Mouse (Mus musculus) ES-Bruce4 (cell line): Measurements from ENCODE around the gene Adamts20. TPM values are rescaled to one million over a fixed set of nuclear protein-coding genes. Genes with fewer than 3 reads are reported as not detected.

ENCODE experiments used
- H3K27ac ChIP-seq: 2 replicates; pipeline ENCODE4 v1.5.1; 2012; ENCODE audit warnings: low read length, inconsistent platforms; ENCODE audit not compliant: insufficient read depth
- H3K27me3 ChIP-seq: 2 replicates; pipeline ENCODE4 v1.6.1; 2012; ENCODE audit warnings: mild to moderate bottlenecking, low read length, inconsistent platforms; ENCODE audit not compliant: control insufficient read depth, poor library complexity, insufficient read depth, severe bottlenecking
- H3K36me3 ChIP-seq: 2 replicates; pipeline ENCODE4 v1.6.1; 2012; ENCODE audit warnings: inconsistent platforms, mild to moderate bottlenecking, low read length, moderate library complexity; ENCODE audit not compliant: control insufficient read depth, poor library complexity, insufficient read depth, severe bottlenecking
- H3K4me1 ChIP-seq: one replicate; pipeline ENCODE4 v1.8.1; 2011; ENCODE audit warnings: low read length; ENCODE audit not compliant: control insufficient read depth, insufficient read depth
- H3K4me3 ChIP-seq: 2 replicates; pipeline ENCODE4 v1.5.1; 2011; ENCODE audit warnings: low read depth, mild to moderate bottlenecking, low read length
- H3K9ac ChIP-seq: 2 replicates; pipeline ENCODE4 v1.6.1; 2012; ENCODE audit warnings: low read depth, mild to moderate bottlenecking, inconsistent platforms; ENCODE audit not compliant: poor library complexity, severe bottlenecking
- H3K9me3 ChIP-seq: replicated peaks from 2 replicates; pipeline ENCODE4 v1.6.1; 2012; ENCODE audit warnings: mild to moderate bottlenecking, low read length, inconsistent platforms; ENCODE audit not compliant: control insufficient read depth, poor library complexity, insufficient read depth, severe bottlenecking
- CTCF ChIP-seq: IDR thresholded peaks from one replicate; pipeline ENCODE4 v1.8.1; 2011; ENCODE audit warnings: low read depth, low read length
- EP300 ChIP-seq: IDR thresholded peaks from 2 replicates; pipeline ENCODE4 v1.6.1; 2011; ENCODE audit warnings: low read depth, low read length; ENCODE audit not compliant: insufficient read depth
- POLR2A ChIP-seq: IDR thresholded peaks from one replicate; pipeline ENCODE4 v1.8.1; 2011; ENCODE audit warnings: low read length; ENCODE audit not compliant: insufficient read depth
- polyA plus RNA-seq: library from polyadenylated mRNA; stranded (reverse); fragments of >200 nt; gene quantifications from 2 replicates; pipeline ENCODE4 v1.2.4, GENCODE M21; 2011; ENCODE audit warnings: low read depth; ENCODE audit not compliant: missing spikeins, insufficient read depth, insufficient read length

Adamts20 gene
- polyA plus RNA-seq, 1 experiment, result 0.42 TPM

- H3K27me3 ChIP-seq, result no peaks in the 10 kb centered on the region
- no peak overlapping the region for H3K9ac ChIP-seq
- H3K4me1 ChIP-seq, result no peaks in the 10 kb centered on the region
- H3K9me3 ChIP-seq, result no peaks in the 10 kb centered on the region
- no peak overlapping the region for H3K4me3 ChIP-seq
- no peak overlapping the region for H3K27ac ChIP-seq
- no peaks in the 10 kb centered on the region for H3K36me3 ChIP-seq
- TF ChIP-seq CTCF (no peak), POLR2A (no peak), EP300 (no peak)
Observed at GRCm38 (mm10) chr15:94457636-94458390, 7.4 kb downstream of the Adamts20 start.

GRCm38 (mm10) chr15:94452848-94453247, 12.4 kb downstream of the Adamts20 start:
- TF ChIP-seq POLR2A, result no peak
- no peak for TF ChIP-seq CTCF
- no peak for TF ChIP-seq EP300
- Histone ChIP-seq H3K4me3 (no peak overlapping the region), H3K27me3 (no peaks in the 10 kb centered on the region), H3K4me1 (no peaks in the 10 kb centered on the region), H3K36me3 (no peaks in the 10 kb centered on the region), H3K27ac (no peak overlapping the region), H3K9ac (no peak overlapping the region), H3K9me3 (no peaks in the 10 kb centered on the region)

GRCm38 (mm10) chr15:94451600-94451999, 13.6 kb downstream of the Adamts20 start:
- H3K36me3 ChIP-seq, result no peaks in the 10 kb centered on the region
- H3K4me3 ChIP-seq, result no peak overlapping the region
- no peak for TF ChIP-seq POLR2A
- TF ChIP-seq CTCF, result no peak
- no peak for TF ChIP-seq EP300
- H3K9me3 ChIP-seq, result no peaks in the 10 kb centered on the region
- H3K27ac ChIP-seq, result no peak overlapping the region
- no peaks in the 10 kb centered on the region for H3K27me3 ChIP-seq
- H3K4me1 ChIP-seq, result no peaks in the 10 kb centered on the region
- no peak overlapping the region for H3K9ac ChIP-seq

GRCm38 (mm10) chr15:94444437-94445136, 20.6 kb downstream of the Adamts20 start:
- no peaks in the 10 kb centered on the region for H3K4me1 ChIP-seq
- no peak overlapping the region for H3K9ac ChIP-seq
- no peak overlapping the region for H3K4me3 ChIP-seq
- H3K36me3 ChIP-seq, result no peaks in the 10 kb centered on the region
- no peaks in the 10 kb centered on the region for H3K9me3 ChIP-seq
- H3K27me3 ChIP-seq, result no peaks in the 10 kb centered on the region
- no peak overlapping the region for H3K27ac ChIP-seq
- TF ChIP-seq CTCF (no peak), EP300 (no peak), POLR2A (no peak)

GRCm38 (mm10) chr15:94444043-94444436, 21.2 kb downstream of the Adamts20 start:
- H3K27me3 ChIP-seq, result no peaks in the 10 kb centered on the region
- no peaks in the 10 kb centered on the region for H3K9me3 ChIP-seq
- H3K36me3 ChIP-seq, result no peaks in the 10 kb centered on the region
- no peak overlapping the region for H3K27ac ChIP-seq
- no peaks in the 10 kb centered on the region for H3K4me1 ChIP-seq
- no peak overlapping the region for H3K4me3 ChIP-seq
- no peak overlapping the region for H3K9ac ChIP-seq
- TF ChIP-seq EP300 (no peak), CTCF (no peak), POLR2A (no peak)

GRCm38 (mm10) chr15:94443025-94443424, 22.2 kb downstream of the Adamts20 start:
- H3K27me3 ChIP-seq, result no peaks in the 10 kb centered on the region
- no peak overlapping the region for H3K27ac ChIP-seq
- H3K4me1 ChIP-seq, result no peaks in the 10 kb centered on the region
- TF ChIP-seq CTCF, result no peak
- no peak for TF ChIP-seq EP300
- TF ChIP-seq POLR2A, result no peak
- H3K9ac ChIP-seq, result no peak overlapping the region
- H3K4me3 ChIP-seq, result no peak overlapping the region
- H3K36me3 ChIP-seq, result no peaks in the 10 kb centered on the region
- H3K9me3 ChIP-seq, result no peaks in the 10 kb centered on the region
